In genomic region chr14:100459601-100460290, GRCm38 (mm10) we compare ENCODE assay signal across 8 mouse cellular contexts.
A peak's percentile ranks its signal among the peaks of the same experiment; 100 is the strongest.
DNase-seq lines count a peak whose midpoint lies in the region; ATAC-seq and TF ChIP-seq lines count a peak whose summit lies in the region.

No protein-coding gene starts in this region.

- no peak overlapping the region for H3K4me3 ChIP-seq in cerebellum, adult 2 months (replicated peaks; ENCODE audit: insufficient read depth, low read depth, low read length)
- H3K4me3 ChIP-seq in hindbrain, embryonic 12.5 days, result no peak overlapping the region
- no peak overlapping the region for H3K4me3 ChIP-seq in liver, postnatal 0 days (ENCODE audit: low read depth, low read length)

- H3K27me3 ChIP-seq in cerebellum, adult 2 months (ENCODE audit: control insufficient read depth, insufficient read depth, low read length), result no peaks in the 10 kb centered on the region
- no peaks in the 10 kb centered on the region for H3K27me3 ChIP-seq in hindbrain, embryonic 12.5 days
- no peaks in the 10 kb centered on the region for H3K27me3 ChIP-seq in liver, postnatal 0 days (ENCODE audit: insufficient read depth, low read length)

- H3K4me2 ChIP-seq in hindbrain, embryonic 12.5 days (replicated peaks), result peak overlapping the region; percentile 32
- H3K4me2 ChIP-seq in liver, postnatal 0 days (ENCODE audit: low read depth, low read length), result 0 out of 2 replicates have a peak overlapping the region, but pooled peaks have one; percentile 11

- 23% methylated on average over 8 of the region's 8 CpGs for WGBS in cerebellum, adult 2 months
- WGBS in hindbrain, embryonic 12.5 days, result 16% methylated on average over 8 of the region's 8 CpGs
- WGBS in liver, postnatal 0 days (ENCODE audit: insufficient replicate concordance), result 39% methylated on average over 8 of the region's 8 CpGs

- ATAC-seq in activated CD4-positive, CD25-positive, alpha-beta regulatory T cell, adult 4 months, result peak; percentile 24
- no peak for ATAC-seq in hindbrain, embryonic 12.5 days (ENCODE audit: low FRiP score)
- ATAC-seq in liver, postnatal 0 days, result no peak

- no peak for TF ChIP-seq EP300 in liver, postnatal 0 days (IDR thresholded peaks at IDR 0.05; ENCODE audit: low read depth)

- no peaks in the 10 kb centered on the region for H3K9me3 ChIP-seq in hindbrain, embryonic 12.5 days (replicated peaks)
- H3K9me3 ChIP-seq in liver, postnatal 0 days (ENCODE audit: low read length), result no peaks in the 10 kb centered on the region

- H3K36me3 ChIP-seq in hindbrain, embryonic 12.5 days, result no peaks in the 10 kb centered on the region
- no peaks in the 10 kb centered on the region for H3K36me3 ChIP-seq in liver, postnatal 0 days (replicated peaks; ENCODE audit: insufficient read depth, low read length)

- peaks cover 5% of the 10 kb centered on the region for H3K4me1 ChIP-seq in cerebellum, adult 2 months (ENCODE audit: control insufficient read depth, insufficient read depth, low read length)
- H3K4me1 ChIP-seq in hindbrain, embryonic 12.5 days, result peaks cover 38% of the 10 kb centered on the region
- H3K4me1 ChIP-seq in liver, postnatal 0 days (ENCODE audit: insufficient read depth), result peaks cover 4% of the 10 kb centered on the region; the same call in 1 of the 2 replicates

- H3K27ac ChIP-seq in cerebellum, adult 2 months (ENCODE audit: insufficient read depth, low read length), result no peak overlapping the region
- peak overlapping the region; percentile 69 for H3K27ac ChIP-seq in hindbrain, embryonic 12.5 days
- peak overlapping the region; percentile 55 for H3K27ac ChIP-seq in liver, postnatal 0 days (ENCODE audit: low read depth)

- H3K9ac ChIP-seq in hindbrain, embryonic 12.5 days, result no peak overlapping the region
- H3K9ac ChIP-seq in liver, postnatal 0 days (replicated peaks), result no peak overlapping the region

- TF ChIP-seq CTCF in cerebellum, adult 2 months (IDR thresholded peaks at IDR 0.05; ENCODE audit: borderline replicate concordance, insufficient read depth, low read depth, low read length), result no peak
- TF ChIP-seq CTCF in liver, postnatal 0 days (IDR thresholded peaks at IDR 0.05; ENCODE audit: low read depth), result no peak

- no peak for TF ChIP-seq POLR2A in cerebellum, adult 2 months (IDR thresholded peaks at IDR 0.05; ENCODE audit: borderline replicate concordance, insufficient read depth, low read length)

- DNase-seq in cerebellum, adult 2 months, result peak; percentile 25 to 36
- no peak for DNase-seq in cerebellum, postnatal 36 days
- DNase-seq in liver, postnatal 0 days, result no peak
- DNase-seq in adrenal gland, postnatal 4 days (ENCODE audit: low spot score in 2 of 2), result no peak
- no peak for DNase-seq in adipocyte (ENCODE audit: low spot score)
- no peak for DNase-seq in spleen, adult 12 weeks (ENCODE audit: low spot score)

Comparison
In these comparisons a context has a peak if more than half of its experiments do, and no peak if none do; other contexts are left out.
1. DNase-seq: peak in cerebellum, adult 2 months (2 of 2); none in cerebellum, postnatal 36 days (0 of 2), liver, postnatal 0 days (single experiment), adrenal gland, postnatal 4 days (0 of 2), adipocyte (single experiment) and spleen, adult 12 weeks (single experiment).